Mouse (Mus musculus) layer of hippocampus, adult 2 months (tissue): ENCODE measurements around the gene Fuk. TPM values are rescaled to one million over a fixed set of nuclear protein-coding genes. Genes with fewer than 3 reads are reported as not detected.

Experiments
- DNase-seq, 2 experiments: peaks; one replicate each; pipeline ENCODE4 v3.0.0; 2022; ENCODE audit warnings: low spot score in 2 of 2
- H3K27ac ChIP-seq: fragments of 200-600 bp; 2 replicates; pipeline ENCODE4 v1.8.1; 2022
- H3K4me3 ChIP-seq: fragments of 200-600 bp; 2 replicates; pipeline ENCODE4 v1.8.1; 2022; ENCODE audit warnings: mild to moderate bottlenecking
- CTCF ChIP-seq: fragments of 200-600 bp; conservative IDR thresholded peaks from 2 replicates; pipeline ENCODE4 v1.8.1; 2022; ENCODE audit warnings: antibody characterized with exemption, mild to moderate bottlenecking, moderate library complexity
- total RNA-seq, 2 experiments: library from RNA; stranded (reverse); gene quantifications; 2 replicates each; pipeline ENCODE4 v1.2.3; 2021

Fuk gene
- total RNA-seq, 2 experiments from 2014 or later: 23.5 to 29.0 TPM

DNA sequence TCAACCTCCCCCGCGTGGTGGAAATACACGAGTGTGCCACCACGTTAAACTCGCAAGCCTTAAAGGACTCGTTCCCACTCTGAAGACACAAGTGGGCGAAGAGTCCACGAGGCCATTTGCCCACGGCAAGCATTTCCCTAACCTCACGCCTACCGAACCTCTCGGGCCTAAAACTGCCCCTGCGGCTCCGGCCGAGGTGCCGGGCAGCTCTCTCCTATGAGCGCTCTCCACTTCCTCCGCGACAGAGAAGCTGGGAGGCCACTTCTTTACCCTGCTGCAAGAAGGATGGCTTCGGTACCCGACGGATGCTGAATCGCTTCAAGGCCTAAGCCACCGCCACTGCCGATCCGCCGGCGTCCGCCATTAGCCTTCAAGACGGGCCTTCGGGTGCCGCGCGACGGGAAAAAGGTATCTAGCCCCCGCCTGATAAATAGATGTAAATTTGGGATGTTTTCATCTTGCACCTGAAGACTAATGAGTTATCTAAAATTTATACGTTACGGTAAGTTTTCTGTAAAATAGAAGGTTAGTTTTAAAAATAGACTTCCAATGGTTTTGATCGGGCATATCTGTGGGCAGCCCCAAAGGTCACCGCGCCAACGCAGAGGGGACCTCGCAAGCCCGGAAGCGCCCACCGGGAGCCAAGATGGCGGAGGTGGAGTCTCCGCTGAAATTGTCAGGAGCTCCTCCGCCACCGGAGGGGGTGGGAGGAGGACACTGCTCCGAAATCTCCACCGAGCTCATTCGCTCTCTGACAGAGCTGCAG, 55.7 kb downstream of the Fuk start, which contains the start of the genes Cog4 and Sf3b3:
Gene Cog4, plus strand, starts transcription at position 196 of the 766 bp plus-strand sequence.
Gene Sf3b3, minus strand, starts transcription at position 383 of the 766 bp plus-strand sequence.
- DNase-seq: peak; percentile 82 to 86
- Histone ChIP-seq H3K27ac (peak within 1 kb of the TSS; percentile 96), H3K4me3 (peak within 1 kb of the TSS; percentile 87)
- peak; percentile 31 for TF ChIP-seq CTCF

DNA sequence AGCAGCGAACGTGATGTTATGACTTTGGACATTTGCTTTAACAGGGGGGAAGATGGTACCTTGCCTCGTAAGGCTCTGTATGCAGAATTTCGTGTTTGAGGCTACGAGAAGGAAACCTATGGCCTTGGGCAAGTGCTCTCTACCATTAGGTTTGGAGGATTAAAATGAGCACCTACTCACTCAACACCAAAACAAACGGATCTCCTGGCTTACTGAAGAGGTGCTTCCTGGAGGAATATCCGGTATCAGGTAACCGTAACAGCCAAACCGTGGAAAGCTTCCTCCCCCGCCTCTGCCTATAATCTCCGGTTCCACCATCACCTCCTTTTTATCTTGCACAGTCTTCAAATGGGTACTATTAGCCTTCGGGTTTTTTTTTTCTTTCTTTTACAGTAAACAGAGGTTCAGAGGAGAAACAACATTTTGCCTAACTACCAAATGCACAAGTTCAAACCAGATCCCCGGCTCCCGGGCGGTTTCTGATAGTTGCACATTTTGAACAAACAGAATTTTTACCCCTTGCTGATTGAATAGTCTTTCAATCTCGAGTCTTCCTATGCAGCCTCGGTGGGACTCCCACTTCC, 56.4 kb downstream of the Fuk start:
- Histone ChIP-seq H3K27ac (peak overlapping the region; percentile 96), H3K4me3 (peak overlapping the region; percentile 87)
- TF ChIP-seq CTCF: no peak
- no peak for DNase-seq

DNA sequence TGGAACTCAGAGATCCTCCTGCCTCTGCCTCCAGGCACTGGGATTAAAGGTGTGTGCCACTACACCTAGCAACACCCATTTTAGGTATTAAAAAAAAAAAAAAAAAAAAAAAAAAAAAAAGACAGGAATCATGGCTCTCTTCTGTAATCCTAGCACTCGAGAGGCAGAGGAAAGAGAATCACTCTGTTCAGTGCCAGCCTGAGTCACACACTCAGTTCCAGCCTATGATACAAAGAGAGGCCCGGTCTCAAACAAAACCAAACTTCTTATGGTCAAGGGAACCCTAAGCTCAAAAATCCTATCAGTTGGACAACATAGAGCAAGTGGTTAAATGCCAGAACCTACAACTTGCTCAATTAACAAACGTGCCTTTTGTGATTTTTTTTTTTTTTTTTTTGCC, 57.3 kb downstream of the Fuk start:
- no peak for TF ChIP-seq CTCF

DNA sequence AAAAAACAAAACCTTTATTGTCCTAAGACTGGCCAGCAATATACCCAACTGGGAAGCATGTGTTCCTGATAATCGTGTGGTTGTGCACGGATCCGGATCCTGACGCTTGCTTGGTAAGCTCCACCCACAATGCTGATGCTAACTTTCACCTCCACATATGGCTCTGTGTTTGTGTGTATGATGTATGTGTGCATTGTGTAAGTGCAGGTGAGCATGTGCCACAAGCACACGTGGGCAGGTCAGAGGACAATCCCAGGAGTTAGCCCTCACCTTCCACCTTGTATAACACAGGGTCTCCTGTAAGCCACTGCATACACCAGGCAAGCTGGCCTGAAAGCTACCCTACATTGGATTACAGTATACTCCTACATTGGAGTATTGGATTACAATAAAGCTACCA, 59.1 kb downstream of the Fuk start:
- Histone ChIP-seq H3K27ac (no peak overlapping the region), H3K4me3 (no peak overlapping the region)
- no peak for DNase-seq
- TF ChIP-seq CTCF: no peak

More for the DNA sequence above, 57.3 kb downstream of the Fuk start:
- H3K27ac ChIP-seq: no peak overlapping the region
- H3K4me3 ChIP-seq: peak overlapping the region; percentile 87
- DNase-seq: no peak

DNA sequence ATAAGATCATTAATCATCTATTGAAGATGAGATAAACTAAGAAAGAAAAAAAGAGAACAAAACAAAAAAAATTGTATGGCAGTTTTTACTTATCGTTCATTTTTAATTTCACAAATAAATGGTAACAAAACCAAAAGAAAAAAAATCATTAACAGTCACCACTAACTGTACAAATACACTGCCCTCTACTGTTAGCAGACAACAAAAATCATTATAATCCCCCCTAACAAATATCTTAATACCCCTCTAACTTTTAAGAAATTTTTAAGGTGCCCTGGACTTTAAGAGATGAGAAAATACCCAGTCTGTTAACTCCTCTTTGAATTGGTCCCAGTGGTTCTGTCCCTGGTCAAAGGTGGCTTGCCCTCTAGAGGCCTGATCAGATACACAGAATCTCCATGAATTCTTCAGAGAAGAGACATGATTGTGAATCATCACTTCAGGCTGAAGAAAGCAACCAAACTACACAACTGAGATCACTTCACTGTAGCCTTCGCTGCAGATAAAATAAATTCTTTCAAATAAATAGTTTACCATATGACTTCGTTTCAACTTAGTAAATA, 60.2 kb downstream of the Fuk start:
- no peak for DNase-seq
- TF ChIP-seq CTCF: peak; percentile 73
- Histone ChIP-seq H3K4me3 (no peak overlapping the region), H3K27ac (no peak overlapping the region)

Other genes with a start within 250 kb of the Fuk start
- 100 to 1,000 TPM; 210 TPM for gene Mtss1l, start 181.0 kb downstream of the Fuk start, total RNA-seq
- 10 to 100 TPM; 64.7 to 71.5 TPM for gene Il34, start 96.6 kb downstream of the Fuk start, total RNA-seq
- gene Cog4, start 55.9 kb downstream of the Fuk start, total RNA-seq: 10 to 100 TPM; 61.4 to 64.0 TPM
- gene Sf3b3, start 55.7 kb downstream of the Fuk start, total RNA-seq: 10 to 100 TPM; 71.1 to 74.7 TPM
- gene St3gal2, start 17.4 kb upstream of the Fuk start, total RNA-seq: 100 to 1,000 TPM in 1 of 2 experiments, 10 to 100 TPM in 1; 95.1 to 104 TPM
- 10 to 100 TPM; 29.8 to 32.8 TPM for gene Ddx19a, start 95.3 kb upstream of the Fuk start, total RNA-seq
- gene Ddx19b, start 129.3 kb upstream of the Fuk start, total RNA-seq: 10 to 100 TPM; 17.1 to 17.3 TPM
- gene Aars, start 130.7 kb upstream of the Fuk start, total RNA-seq: 10 to 100 TPM; 79.5 to 86.3 TPM
- gene Exosc6, start 153.9 kb upstream of the Fuk start, total RNA-seq: not detected
- 1 to 10 TPM; 1.3 to 1.5 TPM for gene Clec18a, start 189.9 kb upstream of the Fuk start, total RNA-seq
- gene Pdpr, start 192.1 kb upstream of the Fuk start, total RNA-seq: 10 to 100 TPM; 25.8 to 29.9 TPM